ENCODE assay signal across 8 mouse cellular contexts in genomic region chr11:53736771-53737572, GRCm38 (mm10). TPM values are rescaled to one million over a fixed set of nuclear protein-coding genes. Genes with fewer than 3 reads are reported as not detected.
DNase-seq lines count a peak whose midpoint lies in the region.

No protein-coding gene starts in this region.

- DNase-seq in T-cell, adult 2 months (ENCODE audit: low spot score) = peak; percentile 73
- peak; percentile 83 to 87 for DNase-seq in cerebellum, postnatal 10 days
- peak; percentile 71 to 79 for DNase-seq in frontal cortex, postnatal 36 days (ENCODE audit: low spot score in 2 of 2)
- DNase-seq in hindlimb bud, embryonic 11.5 days (ENCODE audit: extremely low spot score, low read depth, low spot score) = peak; percentile 78
- peak; percentile 78 to 79 for DNase-seq in left cerebral cortex, adult 18-20 months (ENCODE audit: low spot score in 2 of 2)
- peak; percentile 83 to 88 for DNase-seq in lung, postnatal 4 days
- peak; percentile 71 to 73 for DNase-seq in right cerebral cortex, adult 2 months (ENCODE audit: low spot score in 2 of 2)
- peak; percentile 83 for DNase-seq in urinary bladder, postnatal 14 days (ENCODE audit: low spot score)

RNA-seq across cellular contexts. Expression of gene Il5, which starts 16.4 kb away (rescaled TPM):
- total RNA-seq in left cerebral cortex, adult 18-20 months (2021) = not detected

RNA-seq across cellular contexts. Expression of gene Rad50, which starts 29.9 kb away (rescaled TPM):
- total RNA-seq in left cerebral cortex, adult 18-20 months (2021) = 10 to 100 TPM; 11.1 to 13.1 TPM

RNA-seq across cellular contexts. Expression of gene Irf1, which starts 32.8 kb away (rescaled TPM):
- 1 to 10 TPM; 7.8 to 8.3 TPM for total RNA-seq in left cerebral cortex, adult 18-20 months (2021)

RNA-seq across cellular contexts. Expression of gene Gm17334, which starts 36.0 kb away (rescaled TPM):
- under 1 TPM; 0.63 to 0.84 TPM for total RNA-seq in left cerebral cortex, adult 18-20 months (2021)

Comparison
In these comparisons a context has a peak if more than half of its experiments do, and no peak if none do; other contexts are left out.
1. Peak in every context shown above with its lines: DNase-seq.